Mouse (Mus musculus) liver, adult 2 months (tissue): Measurements from ENCODE around the gene Pawr.

Experiments
- CTCF ChIP-seq: fragments of 200-500 bp; IDR thresholded peaks from 2 replicates; pipeline ENCODE4 v1.5.1; 2011; ENCODE audit warnings: low read depth, low read length, control low read depth
- POLR2A ChIP-seq: fragments of 200-500 bp; IDR thresholded peaks from 2 replicates; pipeline ENCODE4 v1.6.1; 2011; ENCODE audit warnings: low read length, control low read depth; ENCODE audit not compliant: insufficient read depth; ENCODE audit errors: extremely low read depth

DNA sequence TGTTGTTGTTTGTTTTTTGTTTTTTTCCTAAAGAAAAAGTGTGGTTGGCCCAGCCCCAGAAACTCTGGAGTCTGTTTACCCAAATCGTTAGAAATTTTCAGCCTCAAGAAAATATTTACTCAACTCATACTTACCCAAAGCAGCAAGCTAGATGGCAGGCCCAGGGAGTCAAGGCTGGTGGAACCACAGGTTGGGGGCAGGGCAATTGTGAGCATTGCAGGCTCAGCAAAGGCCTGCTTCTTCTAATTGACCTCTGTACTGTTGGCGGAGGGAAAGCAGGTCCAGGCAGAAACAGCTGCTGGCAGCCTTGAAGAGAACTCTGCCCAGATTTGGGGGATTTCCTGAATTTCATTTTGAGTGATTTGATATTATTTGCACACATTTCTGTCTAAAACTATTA lies 121.6 kb downstream of the Pawr start:
- TF ChIP-seq CTCF (no peak), POLR2A (no peak)
